In the genomic region with DNA sequence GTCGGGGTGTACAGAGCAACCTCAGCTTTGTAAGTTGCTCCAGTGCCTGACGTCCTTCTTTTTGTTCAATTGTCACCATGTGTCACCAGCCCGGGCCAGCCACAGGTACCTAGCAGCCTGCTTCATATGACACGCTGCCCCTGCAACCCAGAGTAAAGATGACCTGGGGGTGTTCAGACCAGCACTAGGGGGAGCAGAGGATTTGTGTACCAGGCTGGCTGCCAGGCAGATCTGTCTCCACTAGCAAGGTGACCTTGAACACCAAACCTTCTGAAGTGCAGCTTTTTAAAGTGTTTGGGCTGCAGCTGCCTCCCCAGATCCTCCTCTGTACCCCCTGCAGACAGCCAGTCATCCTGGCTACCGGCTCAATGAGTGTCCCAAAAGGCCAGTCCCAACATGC, we compare ENCODE assay signal across 12 mouse cellular contexts. TPM values are rescaled to one million over a fixed set of nuclear protein-coding genes. Genes with fewer than 3 reads are reported as not detected.
DNase-seq lines count a peak whose midpoint lies in the region; ATAC-seq and TF ChIP-seq lines count a peak whose summit lies in the region.
"Had no signal": no experiment of that assay in that cellular context is flagged by ENCODE, and none has a peak within 500 bp of the region (broad histone marks: within the 10 kb centered on the region; RNA-seq: fewer than 3 reads in every experiment).

No protein-coding gene starts in this region.

- TF ChIP-seq CTCF in lung, postnatal 0 days (IDR thresholded peaks at IDR 0.05), result no peak

- no peak for TF ChIP-seq EP300 in lung, postnatal 0 days (IDR thresholded peaks at IDR 0.05)

- H3K27ac ChIP-seq in hindbrain, embryonic 13.5 days, result peak overlapping the region; percentile 48; the same call in 1 of the 2 replicates
- no peak overlapping the region for H3K27ac ChIP-seq in hindbrain, embryonic 12.5 days
- peak overlapping the region; percentile 71 for H3K27ac ChIP-seq in midbrain, embryonic 16.5 days (ENCODE audit: low read length)
- no peak overlapping the region for H3K27ac ChIP-seq in midbrain, embryonic 11.5 days (ENCODE audit: low read depth, low read length)
- H3K27ac ChIP-seq in stomach, embryonic 15.5 days, result peak overlapping the region; percentile 21; the same call in 1 of the 2 replicates
- H3K27ac ChIP-seq in lung, postnatal 0 days (ENCODE audit: low read length), result no peak overlapping the region
- H3K27ac ChIP-seq: neural tube, embryonic 15.5 days had no signal

- no peaks in the 10 kb centered on the region for H3K9me3 ChIP-seq in hindbrain, embryonic 13.5 days
- H3K9me3 ChIP-seq in hindbrain, embryonic 12.5 days (replicated peaks), result no peaks in the 10 kb centered on the region; the same call in 1 of the 2 replicates
- peaks cover 3% of the 10 kb centered on the region; the same call in 1 of the 2 replicates for H3K9me3 ChIP-seq in midbrain, embryonic 16.5 days (replicated peaks; ENCODE audit: control insufficient read depth, low read length, poor library complexity, severe bottlenecking)
- H3K9me3 ChIP-seq in midbrain, embryonic 11.5 days (ENCODE audit: control insufficient read depth, low read length), result no peaks in the 10 kb centered on the region
- H3K9me3 ChIP-seq in stomach, embryonic 15.5 days, result no peaks in the 10 kb centered on the region
- no peaks in the 10 kb centered on the region for H3K9me3 ChIP-seq in lung, postnatal 0 days (ENCODE audit: low read length)
- H3K9me3 ChIP-seq: neural tube, embryonic 15.5 days had no signal

- H3K4me2 ChIP-seq in hindbrain, embryonic 13.5 days, result no peak overlapping the region
- H3K4me2 ChIP-seq in hindbrain, embryonic 12.5 days (replicated peaks), result no peak overlapping the region
- no peak overlapping the region for H3K4me2 ChIP-seq in midbrain, embryonic 16.5 days (ENCODE audit: low read length)
- H3K4me2 ChIP-seq in midbrain, embryonic 11.5 days, result no peak overlapping the region
- H3K4me2 ChIP-seq in stomach, embryonic 15.5 days, result no peak overlapping the region
- H3K4me2 ChIP-seq in lung, postnatal 0 days (replicated peaks; ENCODE audit: low read depth, low read length), result no peak overlapping the region
- H3K4me2 ChIP-seq: lung, embryonic 14.5 days; neural tube, embryonic 15.5 days had no signal

- no peaks in the 10 kb centered on the region for H3K27me3 ChIP-seq in hindbrain, embryonic 13.5 days
- H3K27me3 ChIP-seq in hindbrain, embryonic 12.5 days, result no peaks in the 10 kb centered on the region
- H3K27me3 ChIP-seq in midbrain, embryonic 16.5 days (ENCODE audit: control insufficient read depth, insufficient read depth, low read depth, low read length), result no peaks in the 10 kb centered on the region
- H3K27me3 ChIP-seq in midbrain, embryonic 11.5 days (ENCODE audit: control insufficient read depth, insufficient read depth, low read length), result no peaks in the 10 kb centered on the region
- H3K27me3 ChIP-seq in stomach, embryonic 15.5 days (replicated peaks), result no peaks in the 10 kb centered on the region
- no peaks in the 10 kb centered on the region for H3K27me3 ChIP-seq in lung, postnatal 0 days (replicated peaks; ENCODE audit: insufficient read depth, low read length)
- H3K27me3 ChIP-seq: neural tube, embryonic 15.5 days had no signal

- WGBS in hindbrain, embryonic 13.5 days, result 40% methylated on average over 5 of the region's 5 CpGs
- whole genome bisulfite sequencing in hindbrain, embryonic 12.5 days, result 38% methylated on average over 5 of the region's 5 CpGs
- WGBS in midbrain, embryonic 16.5 days, result 37% methylated on average over 5 of the region's 5 CpGs
- 41% methylated on average over 5 of the region's 5 CpGs for WGBS in midbrain, embryonic 11.5 days
- 38% methylated on average over 5 of the region's 5 CpGs for WGBS in stomach, embryonic 15.5 days
- WGBS in lung, postnatal 0 days, result 55% methylated on average over 5 of the region's 5 CpGs

- no peaks in the 10 kb centered on the region for H3K36me3 ChIP-seq in hindbrain, embryonic 13.5 days
- H3K36me3 ChIP-seq in hindbrain, embryonic 12.5 days, result no peaks in the 10 kb centered on the region
- no peaks in the 10 kb centered on the region for H3K36me3 ChIP-seq in midbrain, embryonic 16.5 days (ENCODE audit: control insufficient read depth, insufficient read depth, low read length)
- no peaks in the 10 kb centered on the region for H3K36me3 ChIP-seq in midbrain, embryonic 11.5 days (ENCODE audit: control insufficient read depth, insufficient read depth, low read length)
- no peaks in the 10 kb centered on the region for H3K36me3 ChIP-seq in stomach, embryonic 15.5 days
- no peaks in the 10 kb centered on the region for H3K36me3 ChIP-seq in lung, postnatal 0 days (ENCODE audit: insufficient read depth, low read length)
- H3K36me3 ChIP-seq: neural tube, embryonic 15.5 days had no signal

- H3K4me3 ChIP-seq in hindbrain, embryonic 13.5 days, result no peak overlapping the region
- no peak overlapping the region for H3K4me3 ChIP-seq in hindbrain, embryonic 12.5 days
- no peak overlapping the region for H3K4me3 ChIP-seq in midbrain, embryonic 16.5 days (ENCODE audit: low read depth, low read length)
- H3K4me3 ChIP-seq in midbrain, embryonic 11.5 days (ENCODE audit: low read depth, low read length), result no peak overlapping the region
- H3K4me3 ChIP-seq in stomach, embryonic 15.5 days (replicated peaks), result no peak overlapping the region
- H3K4me3 ChIP-seq in lung, postnatal 0 days (ENCODE audit: low read depth, low read length), result no peak overlapping the region
- H3K4me3 ChIP-seq: neural tube, embryonic 15.5 days had no signal

- ATAC-seq in hindbrain, embryonic 13.5 days (ENCODE audit: low FRiP score), result no peak
- no peak for ATAC-seq in hindbrain, embryonic 12.5 days (ENCODE audit: low FRiP score)
- no peak for ATAC-seq in midbrain, embryonic 16.5 days
- no peak for ATAC-seq in midbrain, embryonic 11.5 days (ENCODE audit: low FRiP score)
- ATAC-seq in stomach, embryonic 15.5 days (ENCODE audit: insufficient read depth, low FRiP score, low read depth), result no peak
- no peak for ATAC-seq in lung, postnatal 0 days

- peak overlapping the region; percentile 13; the same call in 1 of the 2 replicates for H3K9ac ChIP-seq in hindbrain, embryonic 13.5 days
- no peak overlapping the region for H3K9ac ChIP-seq in hindbrain, embryonic 12.5 days
- H3K9ac ChIP-seq in midbrain, embryonic 16.5 days (ENCODE audit: low read depth, low read length), result no peak overlapping the region
- no peak overlapping the region for H3K9ac ChIP-seq in midbrain, embryonic 11.5 days (ENCODE audit: low read length)
- no peak overlapping the region for H3K9ac ChIP-seq in stomach, embryonic 15.5 days
- H3K9ac ChIP-seq in lung, postnatal 0 days (replicated peaks; ENCODE audit: low read depth), result no peak overlapping the region
- H3K9ac ChIP-seq: lung, embryonic 14.5 days; neural tube, embryonic 15.5 days had no signal

- DNase-seq in adrenal gland, adult (ENCODE audit: inconsistent age in 2 of 2, low spot score in 1 of 2), result peak; percentile 71 to 86
- no peak for DNase-seq in adrenal gland, adult 18-20 months (ENCODE audit: low spot score in 2 of 2)
- DNase-seq in midbrain, embryonic 11.5 days (ENCODE audit: low spot score, missing footprints), result no peak
- no peak for DNase-seq in lung, postnatal 0 days (ENCODE audit: low spot score)
- DNase-seq: cerebellum, adult 9-10 months; lung, embryonic 14.5 days; right cerebral cortex, postnatal 25 days had no signal

- peaks cover 26% of the 10 kb centered on the region for H3K4me1 ChIP-seq in hindbrain, embryonic 13.5 days (replicated peaks)
- H3K4me1 ChIP-seq in hindbrain, embryonic 12.5 days, result peaks cover 19% of the 10 kb centered on the region
- H3K4me1 ChIP-seq in midbrain, embryonic 16.5 days (ENCODE audit: control insufficient read depth, insufficient read depth, low read length), result peaks cover 22% of the 10 kb centered on the region
- H3K4me1 ChIP-seq in midbrain, embryonic 11.5 days (ENCODE audit: control insufficient read depth, insufficient read depth, low read length), result peaks cover 8% of the 10 kb centered on the region
- no peaks in the 10 kb centered on the region for H3K4me1 ChIP-seq in stomach, embryonic 15.5 days
- H3K4me1 ChIP-seq in lung, postnatal 0 days (ENCODE audit: insufficient read depth, low read depth, low read length), result no peaks in the 10 kb centered on the region

RNA-seq across cellular contexts. Expression of a gene that starts 9.0 kb away (rescaled TPM):
- 10 to 100 TPM; 15.0 to 17.0 TPM for total RNA-seq in adrenal gland, adult 18-20 months (2021)
- polyA plus RNA-seq in hindbrain, embryonic 13.5 days (2015; fragmentation: Nextera tagmentation; extraction: Ambion mirVana), result 2.2 and 2.5 TPM in 2 replicates
- polyA plus RNA-seq in hindbrain, embryonic 12.5 days (2016; fragmentation: Nextera tagmentation; extraction: Ambion mirVana), result 2.6 and 2.9 TPM in 2 replicates
- polyA plus RNA-seq in midbrain, embryonic 16.5 days (2015; fragmentation: Nextera tagmentation; extraction: Ambion mirVana), result 3.4 and 4.9 TPM in 2 replicates
- polyA plus RNA-seq in midbrain, embryonic 11.5 days (2014; fragmentation: Nextera tagmentation; extraction: Ambion mirVana), result 0.66 and 1.1 TPM in 2 replicates
- polyA plus RNA-seq in stomach, embryonic 15.5 days (2015; fragmentation: Nextera tagmentation; extraction: Ambion mirVana), result 12.7 and 14.5 TPM in 2 replicates
- 10.7 and 11.0 TPM in 2 replicates for polyA plus RNA-seq in lung, postnatal 0 days (2015; fragmentation: Nextera tagmentation; extraction: Ambion mirVana)

RNA-seq across cellular contexts. Expression of a gene that starts 52.5 kb away (rescaled TPM):
- total RNA-seq in adrenal gland, adult 18-20 months (2021), result not detected
- polyA plus RNA-seq in hindbrain, embryonic 13.5 days (2015; fragmentation: Nextera tagmentation; extraction: Ambion mirVana), result 1.7 and 5.5 TPM in 2 replicates
- polyA plus RNA-seq in hindbrain, embryonic 12.5 days (2016; fragmentation: Nextera tagmentation; extraction: Ambion mirVana), result 2.0 and 3.7 TPM in 2 replicates
- polyA plus RNA-seq in midbrain, embryonic 16.5 days (2015; fragmentation: Nextera tagmentation; extraction: Ambion mirVana), result 6.0 and 7.0 TPM in 2 replicates
- polyA plus RNA-seq in midbrain, embryonic 11.5 days (2014; fragmentation: Nextera tagmentation; extraction: Ambion mirVana), result 0.23 TPM in 1 of 2 replicates, not detected in the other
- polyA plus RNA-seq in stomach, embryonic 15.5 days (2015; fragmentation: Nextera tagmentation; extraction: Ambion mirVana), result 3.0 and 3.7 TPM in 2 replicates
- 15.5 and 20.2 TPM in 2 replicates for polyA plus RNA-seq in lung, postnatal 0 days (2015; fragmentation: Nextera tagmentation; extraction: Ambion mirVana)

Comparison
In these comparisons a context has a peak if more than half of its experiments do, and no peak if none do; other contexts are left out.
1. DNase-seq: peak in adrenal gland, adult (2 of 2); none in adrenal gland, adult 18-20 months (0 of 2), midbrain, embryonic 11.5 days (single experiment) and lung, postnatal 0 days (single experiment).
2. H3K27ac ChIP-seq: peak in hindbrain, embryonic 13.5 days (single experiment), midbrain, embryonic 16.5 days (single experiment) and stomach, embryonic 15.5 days (single experiment); none in hindbrain, embryonic 12.5 days (single experiment), midbrain, embryonic 11.5 days (single experiment) and lung, postnatal 0 days (single experiment).